Mouse (Mus musculus): Measurements from ENCODE around the gene Adcy7. TPM values are rescaled to one million over a fixed set of nuclear protein-coding genes. Genes with fewer than 3 reads are reported as not detected.

Gene Adcy7
- 2.3 and 3.4 TPM in 2 replicates for polyA plus RNA-seq (2015; fragmentation: Nextera tagmentation; extraction: Ambion mirVana)

GRCm38 (mm10) chr8:88272231-88273050 lies at the start of gene Adcy7:
TSS of gene Adcy7 (plus strand) at chr8:88272403.
- no peak within 1 kb of the TSS for H3K27ac ChIP-seq (ENCODE audit: low read depth, low read length)
- H3K27me3 ChIP-seq (replicated peaks; ENCODE audit: control insufficient read depth, insufficient read depth, low read length), result peaks cover 25% of the 10 kb centered on the region
- peak within 1 kb of the TSS; percentile 42; the same call in 1 of the 2 replicates for H3K9ac ChIP-seq (ENCODE audit: low read depth, low read length)
- H3K4me2 ChIP-seq (replicated peaks; ENCODE audit: low read depth), result peak within 1 kb of the TSS; percentile 82
- H3K4me3 ChIP-seq (ENCODE audit: low read depth, low read length), result peak within 1 kb of the TSS; percentile 43
- no peaks in the 10 kb centered on the region for H3K36me3 ChIP-seq (ENCODE audit: control insufficient read depth, insufficient read depth)
- H3K4me1 ChIP-seq (replicated peaks; ENCODE audit: control insufficient read depth, insufficient read depth, low read length), result 0 out of 2 replicates have a peak, but pooled peaks cover 6% of the 10 kb centered on the region
- peak; percentile 42 for ATAC-seq
- 4% methylated on average over 62 of the region's 64 CpGs for WGBS
- H3K9me3 ChIP-seq (ENCODE audit: control insufficient read depth), result no peaks in the 10 kb centered on the region
- TF ChIP-seq CTCF (IDR thresholded peaks at IDR 0.05; ENCODE audit: low read depth), result peak; percentile 74

- no peak overlapping the region for H3K4me3 ChIP-seq (ENCODE audit: low read depth, low read length)
- no peaks in the 10 kb centered on the region for H3K9me3 ChIP-seq (ENCODE audit: control insufficient read depth)
- 78% methylated on average over 5 of the region's 5 CpGs for WGBS
- H3K4me1 ChIP-seq (replicated peaks; ENCODE audit: control insufficient read depth, insufficient read depth, low read length), result 0 out of 2 replicates have a peak, but pooled peaks cover 9% of the 10 kb centered on the region
- no peak for ATAC-seq
- H3K27me3 ChIP-seq (replicated peaks; ENCODE audit: control insufficient read depth, insufficient read depth, low read length), result no peaks in the 10 kb centered on the region
- H3K27ac ChIP-seq (ENCODE audit: low read depth, low read length), result no peak overlapping the region
- peaks cover 3% of the 10 kb centered on the region; the same call in 1 of the 2 replicates for H3K36me3 ChIP-seq (ENCODE audit: control insufficient read depth, insufficient read depth)
- TF ChIP-seq CTCF (IDR thresholded peaks at IDR 0.05; ENCODE audit: low read depth), result no peak
- H3K9ac ChIP-seq (ENCODE audit: low read depth, low read length), result no peak overlapping the region
- no peak overlapping the region for H3K4me2 ChIP-seq (replicated peaks; ENCODE audit: low read depth)
These were observed 46.8 kb upstream of the Adcy7 start for GRCm38 (mm10) chr8:88225358-88225757.

GRCm38 (mm10) chr8:88227851-88228250 lies 44.4 kb upstream of the Adcy7 start:
- TF ChIP-seq CTCF (IDR thresholded peaks at IDR 0.05; ENCODE audit: low read depth), result no peak
- no peak for ATAC-seq
- no peaks in the 10 kb centered on the region for H3K9me3 ChIP-seq (ENCODE audit: control insufficient read depth)
- H3K27me3 ChIP-seq (replicated peaks; ENCODE audit: control insufficient read depth, insufficient read depth, low read length), result no peaks in the 10 kb centered on the region
- no peak overlapping the region for H3K27ac ChIP-seq (ENCODE audit: low read depth, low read length)
- H3K36me3 ChIP-seq (ENCODE audit: control insufficient read depth, insufficient read depth), result peaks cover 3% of the 10 kb centered on the region; the same call in 1 of the 2 replicates
- WGBS, result 60% methylated on average over 6 of the region's 6 CpGs
- no peak overlapping the region for H3K9ac ChIP-seq (ENCODE audit: low read depth, low read length)
- H3K4me3 ChIP-seq (ENCODE audit: low read depth, low read length), result no peak overlapping the region
- 0 out of 2 replicates have a peak overlapping the region, but pooled peaks have one; percentile 17 for H3K4me2 ChIP-seq (replicated peaks; ENCODE audit: low read depth)
- H3K4me1 ChIP-seq (replicated peaks; ENCODE audit: control insufficient read depth, insufficient read depth, low read length), result 0 out of 2 replicates have a peak, but pooled peaks cover 9% of the 10 kb centered on the region

- WGBS, result 18% methylated on average over 1 of the region's 1 CpGs
- 0 out of 2 replicates have a peak overlapping the region, but pooled peaks have one; percentile 17 for H3K4me2 ChIP-seq (replicated peaks; ENCODE audit: low read depth)
- no peak overlapping the region for H3K9ac ChIP-seq (ENCODE audit: low read depth, low read length)
- H3K36me3 ChIP-seq (ENCODE audit: control insufficient read depth, insufficient read depth), result peaks cover 3% of the 10 kb centered on the region; the same call in 1 of the 2 replicates
- no peaks in the 10 kb centered on the region for H3K9me3 ChIP-seq (ENCODE audit: control insufficient read depth)
- no peak overlapping the region for H3K27ac ChIP-seq (ENCODE audit: low read depth, low read length)
- TF ChIP-seq CTCF (IDR thresholded peaks at IDR 0.05; ENCODE audit: low read depth), result no peak
- 0 out of 2 replicates have a peak, but pooled peaks cover 13% of the 10 kb centered on the region for H3K4me1 ChIP-seq (replicated peaks; ENCODE audit: control insufficient read depth, insufficient read depth, low read length)
- no peak overlapping the region for H3K4me3 ChIP-seq (ENCODE audit: low read depth, low read length)
- H3K27me3 ChIP-seq (replicated peaks; ENCODE audit: control insufficient read depth, insufficient read depth, low read length), result no peaks in the 10 kb centered on the region
- no peak for ATAC-seq
These were observed 43.9 kb upstream of the Adcy7 start for GRCm38 (mm10) chr8:88228286-88228685.

- Histone ChIP-seq H3K9me3 (ENCODE audit: control insufficient read depth) (no peaks in the 10 kb centered on the region), H3K4me3 (ENCODE audit: low read depth, low read length) (no peak overlapping the region), H3K4me1 (replicated peaks; ENCODE audit: control insufficient read depth, insufficient read depth, low read length) (0 out of 2 replicates have a peak, but pooled peaks cover 13% of the 10 kb centered on the region), H3K36me3 (ENCODE audit: control insufficient read depth, insufficient read depth) (no peaks in the 10 kb centered on the region; the same call in 1 of the 2 replicates), H3K9ac (ENCODE audit: low read depth, low read length) (no peak overlapping the region), H3K27ac (ENCODE audit: low read depth, low read length) (no peak overlapping the region), H3K4me2 (replicated peaks; ENCODE audit: low read depth) (0 out of 2 replicates have a peak overlapping the region, but pooled peaks have one; percentile 6), H3K27me3 (replicated peaks; ENCODE audit: control insufficient read depth, insufficient read depth, low read length) (no peaks in the 10 kb centered on the region)
- 50% methylated on average over 1 of the region's 1 CpGs for WGBS
- 0 out of 2 replicates have a peak, but pooled peaks have one; percentile 38 for ATAC-seq
- TF ChIP-seq CTCF (IDR thresholded peaks at IDR 0.05; ENCODE audit: low read depth), result no peak
These were observed 43.4 kb upstream of the Adcy7 start for GRCm38 (mm10) chr8:88228800-88229199.

- no peaks in the 10 kb centered on the region for H3K9me3 ChIP-seq (ENCODE audit: control insufficient read depth)
- H3K27me3 ChIP-seq (replicated peaks; ENCODE audit: control insufficient read depth, insufficient read depth, low read length), result no peaks in the 10 kb centered on the region
- no peaks in the 10 kb centered on the region for H3K36me3 ChIP-seq (ENCODE audit: control insufficient read depth, insufficient read depth)
- ATAC-seq, result no peak
- no peak overlapping the region for H3K4me2 ChIP-seq (replicated peaks; ENCODE audit: low read depth)
- no peak overlapping the region for H3K9ac ChIP-seq (ENCODE audit: low read depth, low read length)
- no peak for TF ChIP-seq CTCF (IDR thresholded peaks at IDR 0.05; ENCODE audit: low read depth)
- WGBS, result 67% methylated on average over 2 of the region's 2 CpGs
- no peak overlapping the region for H3K4me3 ChIP-seq (ENCODE audit: low read depth, low read length)
- H3K27ac ChIP-seq (ENCODE audit: low read depth, low read length), result no peak overlapping the region
- H3K4me1 ChIP-seq (replicated peaks; ENCODE audit: control insufficient read depth, insufficient read depth, low read length), result 0 out of 2 replicates have a peak, but pooled peaks cover 4% of the 10 kb centered on the region
These were observed 35.5 kb upstream of the Adcy7 start for GRCm38 (mm10) chr8:88236666-88237065.

Measured in intestine, postnatal 0 days (tissue).